Mouse (Mus musculus) megakaryocyte, embryonic 14.5 days (primary cell): ENCODE data around the gene Hes5. TPM values are rescaled to one million over a fixed set of nuclear protein-coding genes. Genes with fewer than 3 reads are reported as not detected.

Source experiments
- H3K27me3 ChIP-seq: replicated peaks from 2 replicates; pipeline ENCODE3; 2012; ENCODE audit warnings: inconsistent platforms
- H3K36me3 ChIP-seq: replicated peaks from 2 replicates; pipeline ENCODE3; 2012; ENCODE audit warnings: low read length, inconsistent platforms, mixed read lengths
- H3K4me1 ChIP-seq: 2 replicates; pipeline ENCODE4 v1.6.1; 2012; ENCODE audit warnings: inconsistent platforms
- H3K4me3 ChIP-seq: replicated peaks from 2 replicates; pipeline ENCODE3; 2012; ENCODE audit warnings: moderate library complexity, mild to moderate bottlenecking, inconsistent platforms
- H3K9me3 ChIP-seq: 2 replicates; pipeline ENCODE4 v1.6.1; 2012; ENCODE audit warnings: inconsistent platforms
- FLI1 ChIP-seq: IDR thresholded peaks from 2 replicates; pipeline ENCODE4 v1.6.1; 2012; ENCODE audit warnings: low read length, inconsistent platforms, mixed read lengths
- GATA1 ChIP-seq: IDR thresholded peaks from 3 replicates; pipeline ENCODE4 v1.6.1; 2012; ENCODE audit warnings: mixed read lengths, low read length, inconsistent platforms, borderline replicate concordance
- polyA plus RNA-seq: library from polyadenylated mRNA; stranded (reverse); fragments of >175 nt; gene quantifications from 2 replicates; pipeline ENCODE4 v1.2.3, GENCODE M21; 2012; ENCODE audit warnings: low replicate concordance; ENCODE audit not compliant: insufficient read depth

Gene Hes5
- polyA plus RNA-seq, 1 experiment, result 0.23 TPM

DNA sequence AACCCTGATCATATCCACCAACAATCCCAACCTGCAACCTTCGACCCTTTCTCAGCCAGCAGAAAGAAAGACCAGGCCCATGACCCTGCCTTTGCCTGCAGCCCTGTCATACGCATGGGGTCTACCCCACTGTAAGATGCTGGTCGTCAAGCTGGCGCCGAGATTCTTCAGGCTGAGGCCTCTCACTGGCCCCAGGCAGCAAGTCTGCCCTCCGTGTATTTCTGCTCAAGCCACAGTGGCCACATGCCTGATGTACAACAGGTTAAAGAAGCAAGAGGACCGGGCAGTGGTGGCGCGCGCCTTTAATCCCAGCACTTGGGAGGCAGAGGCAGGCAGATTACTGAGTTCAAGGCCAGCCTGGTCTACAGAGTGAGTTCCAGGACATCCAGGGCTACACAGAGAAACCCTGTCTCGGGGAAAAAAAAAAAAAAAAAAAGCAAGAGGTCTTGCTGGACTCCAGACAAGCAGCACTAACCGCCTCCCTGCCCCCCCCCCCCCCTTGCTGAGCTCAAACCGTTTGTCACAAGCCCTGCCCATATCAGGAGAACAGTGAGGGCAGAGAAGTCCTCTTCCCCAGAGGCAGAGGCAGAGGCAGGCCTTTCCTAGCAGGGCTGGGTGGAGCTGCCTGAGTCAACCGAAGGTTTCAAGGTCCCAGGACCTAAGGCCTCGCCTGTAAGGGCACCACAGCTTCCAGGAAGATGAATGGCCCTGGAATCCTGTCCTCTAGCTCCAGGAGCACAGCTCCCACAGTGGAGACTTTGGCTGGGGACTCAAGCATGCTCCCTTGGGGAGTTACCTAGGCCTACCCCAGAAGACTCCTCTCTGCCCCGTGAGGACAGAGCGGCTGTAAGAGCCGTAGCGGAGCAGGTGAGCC, 21.8 kb downstream of the Hes5 start:
- Histone ChIP-seq H3K36me3 (peaks cover 52% of the 10 kb centered on the region), H3K9me3 (no peaks in the 10 kb centered on the region), H3K4me1 (peaks cover 27% of the 10 kb centered on the region), H3K4me3 (no peak overlapping the region), H3K27me3 (peaks cover 24% of the 10 kb centered on the region)
- TF ChIP-seq GATA1, result no peak
- TF ChIP-seq FLI1, result no peak

DNA sequence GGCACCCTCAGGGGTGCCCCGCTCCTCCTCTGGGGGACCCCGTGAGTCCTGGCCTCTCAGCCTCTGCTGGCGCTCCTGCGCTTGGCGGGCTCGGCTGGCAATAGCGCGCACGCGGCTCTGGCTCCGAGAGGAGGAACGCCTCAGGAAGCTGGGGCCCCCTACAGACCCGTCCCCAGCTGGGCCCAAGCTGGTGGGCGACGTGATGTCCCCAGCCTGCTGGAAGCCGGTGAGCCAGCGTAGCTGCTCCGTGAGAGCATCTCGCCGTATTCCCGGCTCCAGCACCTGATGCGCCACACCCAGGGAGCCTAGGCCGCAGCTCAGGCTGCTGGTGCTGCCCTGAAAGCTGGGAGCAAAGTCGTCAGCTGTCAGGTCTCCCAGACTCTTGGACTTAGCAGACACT, 23.0 kb downstream of the Hes5 start:
- H3K4me1 ChIP-seq, result peaks cover 27% of the 10 kb centered on the region
- peaks cover 37% of the 10 kb centered on the region for H3K27me3 ChIP-seq
- no peaks in the 10 kb centered on the region for H3K9me3 ChIP-seq
- H3K4me3 ChIP-seq, result no peak overlapping the region
- H3K36me3 ChIP-seq, result peaks cover 40% of the 10 kb centered on the region
- no peak for TF ChIP-seq GATA1
- no peak for TF ChIP-seq FLI1

DNA sequence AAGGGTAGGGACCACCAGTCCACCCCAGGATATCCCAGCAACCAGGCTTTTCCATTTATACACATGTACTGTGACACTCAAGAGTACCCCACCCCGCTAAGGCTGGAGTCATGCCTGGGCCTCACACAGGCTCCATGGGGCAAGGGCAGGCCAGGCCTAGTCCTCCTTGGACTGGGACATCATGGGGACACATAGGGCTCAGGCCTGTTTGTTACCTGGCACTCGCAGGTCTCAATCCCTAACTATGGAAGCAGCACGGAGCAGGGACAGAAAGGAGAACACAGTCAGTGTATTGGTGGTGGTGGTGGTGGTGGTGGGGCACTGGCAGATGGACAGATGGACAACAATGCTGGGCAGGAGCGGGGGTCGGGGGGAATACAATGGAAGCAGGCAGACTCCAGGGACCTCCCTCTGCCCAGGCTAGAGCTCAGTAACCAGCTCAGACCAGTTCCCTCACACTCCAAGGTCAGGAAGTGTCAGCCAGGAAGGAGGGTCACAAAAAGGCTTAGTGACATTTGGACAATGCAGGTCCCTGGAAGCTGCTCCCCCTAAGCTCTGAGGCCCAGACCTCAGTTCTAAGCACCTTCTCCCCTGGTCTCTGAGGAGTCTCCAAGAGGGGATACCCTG, 24.5 kb downstream of the Hes5 start:
- TF ChIP-seq FLI1 (no peak), GATA1 (no peak)
- Histone ChIP-seq H3K9me3 (no peaks in the 10 kb centered on the region), H3K4me3 (no peak overlapping the region), H3K27me3 (peaks cover 52% of the 10 kb centered on the region), H3K36me3 (peaks cover 25% of the 10 kb centered on the region), H3K4me1 (peaks cover 27% of the 10 kb centered on the region)

GRCm38 (mm10) chr4:154986096-154986495, 25.4 kb downstream of the Hes5 start:
- Histone ChIP-seq H3K27me3 (peaks cover 59% of the 10 kb centered on the region), H3K4me3 (peak overlapping the region; percentile 83), H3K9me3 (no peaks in the 10 kb centered on the region), H3K36me3 (peaks cover 16% of the 10 kb centered on the region), H3K4me1 (peaks cover 27% of the 10 kb centered on the region)
- no peak for TF ChIP-seq GATA1
- TF ChIP-seq FLI1, result no peak

GRCm38 (mm10) chr4:154986750-154987149, 26.0 kb downstream of the Hes5 start:
- Histone ChIP-seq H3K9me3 (no peaks in the 10 kb centered on the region), H3K4me1 (peaks cover 22% of the 10 kb centered on the region), H3K27me3 (peaks cover 65% of the 10 kb centered on the region), H3K36me3 (peaks cover 10% of the 10 kb centered on the region), H3K4me3 (no peak overlapping the region)
- TF ChIP-seq GATA1 (no peak), FLI1 (no peak)

GRCm38 (mm10) chr4:154994876-154995275, 34.2 kb downstream of the Hes5 start:
- H3K36me3 ChIP-seq, result no peaks in the 10 kb centered on the region
- H3K27me3 ChIP-seq, result peaks cover 81% of the 10 kb centered on the region
- TF ChIP-seq FLI1, result no peak
- TF ChIP-seq GATA1, result no peak

DNA sequence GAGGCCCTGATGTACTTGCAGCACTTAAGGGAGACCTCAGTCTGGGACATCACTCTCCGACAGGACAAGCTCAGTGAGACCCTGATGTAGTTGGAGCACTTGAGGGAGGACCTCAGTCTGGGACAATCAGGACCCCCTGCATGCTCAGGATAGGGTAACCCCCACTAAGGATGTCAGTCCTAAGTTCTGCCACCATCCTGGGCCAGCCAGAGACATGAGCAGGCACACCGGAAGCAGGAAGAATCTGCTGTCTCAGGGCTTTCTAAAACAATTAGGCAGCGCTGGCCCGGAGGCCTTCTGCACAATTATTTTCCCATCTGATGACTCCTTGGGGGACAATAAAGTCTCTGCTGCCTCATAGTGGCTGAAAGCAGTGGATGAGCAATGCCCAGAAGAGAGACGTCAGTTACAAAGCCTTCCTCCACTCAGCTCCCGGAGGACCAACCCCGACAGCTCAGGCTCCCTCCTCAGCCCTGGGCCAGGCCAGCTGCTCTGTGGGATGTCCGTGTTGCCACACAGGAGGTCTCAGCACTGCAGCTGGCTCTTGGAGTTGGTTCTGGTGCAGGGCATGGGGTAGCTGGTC, 35.9 kb downstream of the Hes5 start:
- Histone ChIP-seq H3K27me3 (peaks cover 78% of the 10 kb centered on the region), H3K4me3 (no peak overlapping the region), H3K36me3 (no peaks in the 10 kb centered on the region), H3K9me3 (no peaks in the 10 kb centered on the region), H3K4me1 (peaks cover 24% of the 10 kb centered on the region)
- no peak for TF ChIP-seq FLI1
- no peak for TF ChIP-seq GATA1

More at GRCm38 (mm10) chr4:154994876-154995275, 34.2 kb downstream of the Hes5 start:
- Histone ChIP-seq H3K4me3 (no peak overlapping the region), H3K9me3 (no peaks in the 10 kb centered on the region), H3K4me1 (peaks cover 15% of the 10 kb centered on the region)

DNA sequence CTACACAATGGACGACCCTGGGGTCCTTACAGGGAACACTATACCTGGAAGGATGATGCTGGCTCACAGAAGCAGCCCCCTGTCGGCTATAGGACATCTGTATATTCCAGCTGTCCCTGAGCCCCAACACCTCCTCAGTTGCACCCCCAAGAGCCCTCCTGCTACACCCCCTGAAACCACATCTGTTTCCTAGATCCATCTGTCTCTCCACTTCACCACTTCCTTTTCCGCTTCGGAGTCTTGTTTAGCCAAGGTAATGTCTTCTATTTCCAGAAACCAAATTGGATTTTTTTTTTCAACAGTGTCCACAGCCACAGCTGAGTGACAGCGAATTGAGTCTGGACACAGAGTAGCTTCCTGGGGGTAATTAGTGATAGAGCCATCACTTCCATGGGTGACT, 38.7 kb downstream of the Hes5 start:
- no peaks in the 10 kb centered on the region for H3K9me3 ChIP-seq
- H3K27me3 ChIP-seq, result peaks cover 71% of the 10 kb centered on the region
- H3K4me1 ChIP-seq, result peaks cover 24% of the 10 kb centered on the region
- H3K36me3 ChIP-seq, result no peaks in the 10 kb centered on the region
- TF ChIP-seq GATA1 (no peak), FLI1 (no peak)
- no peak overlapping the region for H3K4me3 ChIP-seq

- Histone ChIP-seq H3K4me3 (no peak overlapping the region), H3K27me3 (peaks cover 79% of the 10 kb centered on the region), H3K9me3 (no peaks in the 10 kb centered on the region), H3K4me1 (peaks cover 8% of the 10 kb centered on the region; the same call in 1 of the 2 replicates), H3K36me3 (no peaks in the 10 kb centered on the region)
- TF ChIP-seq FLI1 (no peak), GATA1 (no peak)
Measured at GRCm38 (mm10) chr4:155005278-155005677, 44.6 kb downstream of the Hes5 start.

GRCm38 (mm10) chr4:155006296-155006695, 45.6 kb downstream of the Hes5 start:
- H3K36me3 ChIP-seq, result no peaks in the 10 kb centered on the region
- TF ChIP-seq GATA1 (no peak), FLI1 (no peak)
- H3K4me3 ChIP-seq, result no peak overlapping the region
- peaks cover 81% of the 10 kb centered on the region for H3K27me3 ChIP-seq
- peaks cover 3% of the 10 kb centered on the region; the same call in 1 of the 2 replicates for H3K4me1 ChIP-seq
- no peaks in the 10 kb centered on the region for H3K9me3 ChIP-seq
